Mouse (Mus musculus) left cerebral cortex, postnatal 10 days (tissue): ENCODE measurements around the gene Mzt1. TPM values are rescaled to one million over a fixed set of nuclear protein-coding genes. Genes with fewer than 3 reads are reported as not detected.
"Not testable (repeated sequence)": the region's sequence is repeated elsewhere in the genome, so short reads cannot be mapped to it uniquely, and the experiment has no call there.

ENCODE experiments used
- DNase-seq, 2 experiments: peaks; one replicate each; pipeline ENCODE4 v3.0.0; 2021 to 2022; ENCODE audit warnings: low spot score in 2 of 2, mixed read lengths in 1 of 2; ENCODE audit errors: extremely low spot score in 1 of 2
- intact Hi-C: fragments of 180-260 bp; cut with DNase I; formaldehyde crosslinking; loops from one replicate; pipeline ENCODE4 v1.15.1; 2025
- total RNA-seq, 2 experiments: library from RNA; stranded (reverse); gene quantifications; 2 replicates each; pipeline ENCODE4 v1.2.3; 2021

Mzt1 gene
- 10 to 100 TPM; 43.0 to 43.1 TPM for total RNA-seq

DNA sequence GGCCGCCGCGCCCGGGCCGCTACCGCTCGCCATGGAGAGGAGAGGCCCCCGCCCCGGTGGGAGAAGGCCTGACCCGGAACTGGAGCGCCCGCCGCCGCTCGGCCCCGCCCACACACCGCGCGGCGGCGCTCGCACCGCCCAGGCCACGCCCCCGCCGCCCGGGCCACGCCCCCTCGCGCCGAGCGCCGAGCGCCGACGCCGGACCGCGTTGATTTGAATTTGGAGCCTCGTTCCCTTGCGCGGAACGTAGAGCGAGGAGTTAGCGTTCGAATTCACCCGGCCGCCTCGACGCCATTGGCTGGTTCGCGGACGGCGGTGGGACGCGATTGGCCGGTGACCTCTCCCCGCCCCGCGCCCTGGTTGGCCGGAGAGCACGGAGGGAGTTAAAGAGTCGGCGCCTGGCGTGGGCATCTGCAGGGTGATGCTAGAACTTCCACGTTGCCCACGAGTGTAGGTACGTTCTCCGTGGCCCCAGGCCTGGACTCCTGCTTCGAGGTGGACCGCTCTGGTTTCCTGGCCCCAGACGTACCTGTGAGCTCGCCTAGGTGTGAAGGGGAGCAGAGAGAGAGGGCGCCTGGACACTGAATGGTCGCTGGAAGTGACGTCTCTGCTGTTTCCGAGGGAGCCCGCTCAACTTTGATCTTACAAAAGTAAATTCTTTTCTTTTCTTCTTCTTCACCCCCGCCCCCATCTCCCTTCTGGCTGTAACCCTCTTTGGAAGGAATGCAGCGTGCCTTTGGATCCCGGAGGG, at the start of gene Mzt1, which contains the start of gene Bora:
Gene Mzt1, minus strand, starts transcription at position 104 of the 751 bp plus-strand sequence.
Gene Bora, plus strand, starts transcription at position 192 of the 751 bp plus-strand sequence.
- peak; percentile 87 to 95 for DNase-seq
- intact Hi-C loops: no loop called here

DNA sequence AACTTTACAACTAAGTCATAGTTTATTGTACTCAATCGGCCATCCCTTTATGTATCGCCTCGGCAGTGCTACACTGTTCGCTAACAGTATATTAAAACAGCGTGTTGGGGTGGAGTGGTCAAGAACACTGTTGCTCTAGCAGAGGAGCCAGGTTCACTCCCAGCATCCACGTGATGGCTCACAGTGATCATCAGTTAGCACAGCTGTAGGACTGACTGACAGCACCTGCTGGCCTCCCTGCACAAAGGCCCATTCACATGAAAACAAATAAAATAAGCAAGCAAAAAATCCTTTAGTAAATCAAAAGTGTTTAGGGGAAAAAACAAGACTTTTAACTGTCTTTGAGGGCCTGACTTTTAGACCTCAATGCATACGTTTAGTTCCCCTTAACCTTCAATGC, 43.0 kb upstream of the Mzt1 start:
- DNase-seq: no peak
- intact Hi-C loops: no loop called here

DNA sequence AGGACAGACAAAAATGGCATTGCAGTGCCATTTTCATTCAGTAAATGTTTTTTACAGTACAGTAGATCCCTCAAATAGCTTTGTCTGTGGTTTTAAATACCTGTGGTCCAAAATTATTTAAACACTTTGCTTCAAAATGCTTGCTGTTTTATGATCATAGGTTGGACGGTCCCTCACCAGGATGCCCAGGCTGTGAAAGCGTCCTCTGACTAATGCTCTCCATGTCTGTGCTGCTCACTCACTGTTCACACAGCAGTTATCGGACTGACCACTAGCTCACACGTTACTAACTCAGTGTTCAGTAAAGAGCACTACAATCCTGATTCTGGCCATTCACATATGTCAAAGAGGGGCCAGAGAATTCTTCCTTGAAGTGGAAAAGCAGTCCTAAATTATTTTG, 25.2 kb upstream of the Mzt1 start:
- intact Hi-C loops: no loop called here

DNA sequence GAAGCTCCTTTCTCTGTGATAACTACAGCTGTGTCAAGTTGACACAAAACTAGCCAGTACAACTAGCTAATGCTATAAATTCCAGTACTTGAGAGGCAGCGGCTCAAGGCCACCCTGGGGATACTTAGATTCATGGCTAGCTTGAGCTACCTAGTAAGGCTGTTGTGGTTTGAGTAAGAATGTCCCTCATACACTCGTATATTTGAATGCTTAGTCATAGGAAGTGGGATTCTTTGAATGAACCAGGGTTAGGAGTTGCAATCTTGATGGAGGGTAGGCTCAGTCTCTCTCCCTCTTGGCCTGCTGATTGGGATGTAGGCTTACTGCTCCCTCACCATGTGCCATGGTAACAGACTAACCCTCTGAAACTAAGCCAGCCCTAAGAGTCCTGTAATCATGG, 17.2 kb upstream of the Mzt1 start:
- intact Hi-C loops: no loop called here

More for the DNA sequence above, 25.2 kb upstream of the Mzt1 start:
- DNase-seq: no peak

DNA sequence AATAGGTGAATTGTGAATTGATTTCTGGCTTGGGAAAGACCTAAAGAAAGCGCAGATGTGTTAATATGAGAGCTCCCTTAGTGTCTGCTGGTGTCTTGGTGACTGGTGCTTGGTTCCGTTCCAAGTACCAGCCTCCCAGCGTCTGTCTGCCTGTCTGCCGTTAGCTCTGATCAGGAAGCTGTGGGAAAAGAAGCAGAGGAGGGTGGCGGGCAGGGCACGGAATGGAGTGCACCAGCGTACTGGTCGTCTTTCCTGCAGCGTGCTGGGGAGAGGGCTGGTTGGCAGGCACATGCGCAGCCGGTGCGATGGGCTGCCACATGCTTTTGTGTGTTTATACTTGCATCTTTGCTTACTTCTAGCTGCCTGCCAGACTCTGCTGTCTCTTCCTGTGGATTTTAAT, 14.7 kb upstream of the Mzt1 start:
- intact Hi-C loops: no loop called here
- DNase-seq: no peak

More for the DNA sequence above, 17.2 kb upstream of the Mzt1 start:
- no peak for DNase-seq

DNA sequence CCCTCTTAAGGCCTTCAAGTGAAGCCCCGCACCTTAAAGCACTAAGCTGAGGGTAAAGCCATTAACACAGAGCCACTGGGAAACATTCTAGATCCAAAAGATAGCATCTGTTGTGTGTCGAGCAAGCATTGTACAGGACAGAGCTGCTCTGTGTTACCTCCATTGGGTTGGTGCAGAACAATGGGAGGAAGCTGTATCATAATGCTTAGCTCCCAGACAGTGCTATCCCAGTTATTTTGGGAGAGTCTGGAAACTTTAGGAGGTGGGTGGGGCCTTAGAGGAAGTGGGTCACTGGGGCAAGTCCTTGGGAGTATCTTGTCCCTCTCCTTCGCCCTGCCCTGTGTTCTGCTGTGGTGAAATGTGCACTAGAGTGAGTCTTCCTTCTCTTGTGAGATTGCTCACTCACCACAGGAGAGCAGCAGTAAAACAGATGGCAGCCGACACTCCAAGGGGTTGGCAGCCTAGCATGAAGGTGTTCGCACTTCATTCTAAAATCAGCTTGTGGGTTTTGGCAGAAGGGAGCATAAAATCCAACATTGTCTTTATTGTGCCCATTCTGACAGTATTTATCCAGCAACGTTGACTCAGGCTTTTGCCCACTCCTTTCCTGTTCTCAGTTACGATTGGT, 13.1 kb upstream of the Mzt1 start:
- no peak for DNase-seq
- intact Hi-C loops: no loop called here

DNA sequence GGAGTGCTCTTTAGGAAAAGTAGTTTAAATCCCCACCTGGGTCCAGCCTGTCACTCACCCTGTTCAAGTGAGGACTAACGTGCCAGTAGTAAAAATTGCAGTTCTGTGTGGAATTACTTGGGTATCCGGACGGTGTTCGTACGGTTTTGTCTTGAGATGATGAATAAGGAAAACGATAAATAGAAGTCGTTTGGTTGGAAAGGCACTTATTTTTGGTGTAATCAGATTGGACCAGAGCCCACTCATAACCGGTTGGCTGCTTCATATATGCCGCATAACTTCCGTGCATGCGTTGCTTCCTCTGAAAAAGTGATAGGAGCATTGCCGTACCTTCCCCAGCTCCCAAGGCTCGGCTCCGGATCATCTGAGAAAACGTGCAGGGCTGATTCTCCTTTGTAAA, 848 bp upstream of the Mzt1 start:
- no peak for DNase-seq
- intact Hi-C loops: no loop called here

DNA sequence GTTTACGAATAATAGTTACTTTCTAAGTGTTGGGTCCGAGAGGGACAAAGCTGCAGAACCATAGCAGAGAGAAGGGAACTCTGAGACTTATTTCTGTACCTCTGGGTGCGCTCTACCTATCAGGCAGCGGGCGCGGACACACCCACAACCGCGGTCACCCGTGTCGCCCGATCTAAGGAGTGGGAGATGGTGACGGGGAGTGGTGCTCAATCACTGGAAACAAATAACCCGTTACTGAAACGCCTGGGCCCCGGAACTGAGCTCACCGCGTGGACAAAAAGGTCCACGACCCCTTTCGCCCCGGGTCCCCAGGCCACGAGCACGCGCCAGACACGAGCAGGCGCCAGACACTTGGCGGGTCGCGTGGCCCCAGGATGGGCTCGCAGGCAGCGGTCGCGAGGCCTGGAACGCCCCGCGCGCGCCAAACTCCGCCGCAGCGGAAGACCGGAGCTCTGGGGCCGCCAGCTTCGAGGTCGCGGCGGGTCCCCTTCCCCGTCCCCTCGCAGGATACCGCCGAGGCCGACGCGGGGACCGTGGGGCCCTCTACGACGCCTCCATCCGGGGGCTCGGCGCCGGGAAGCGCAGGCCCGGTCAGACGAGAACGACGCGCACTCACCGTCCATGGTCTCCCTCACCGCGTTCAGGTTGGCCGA, 430 bp downstream of the Mzt1 start:
- intact Hi-C loops: no loop called here
- no peak for DNase-seq

DNA sequence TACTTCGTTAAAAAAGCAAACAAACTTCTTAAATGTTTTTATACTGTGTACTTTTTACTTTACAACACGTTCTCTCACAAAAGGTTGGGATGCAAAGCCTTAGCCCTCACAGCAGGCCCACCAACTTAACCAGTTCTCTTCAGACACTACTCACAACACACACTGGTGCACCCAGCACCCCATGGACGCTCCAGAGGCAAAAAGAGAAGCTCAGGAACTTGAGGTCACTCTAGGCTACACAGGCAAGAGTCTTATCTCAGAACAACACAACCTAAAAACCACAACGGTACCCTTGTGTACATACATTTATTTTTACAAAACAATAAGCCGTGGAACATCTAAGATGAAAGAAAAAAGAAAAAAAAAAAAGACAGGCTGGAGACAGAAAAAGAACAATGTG, 1.2 kb downstream of the Mzt1 start:
- intact Hi-C loops: no loop called here
- DNase-seq: no peak

DNA sequence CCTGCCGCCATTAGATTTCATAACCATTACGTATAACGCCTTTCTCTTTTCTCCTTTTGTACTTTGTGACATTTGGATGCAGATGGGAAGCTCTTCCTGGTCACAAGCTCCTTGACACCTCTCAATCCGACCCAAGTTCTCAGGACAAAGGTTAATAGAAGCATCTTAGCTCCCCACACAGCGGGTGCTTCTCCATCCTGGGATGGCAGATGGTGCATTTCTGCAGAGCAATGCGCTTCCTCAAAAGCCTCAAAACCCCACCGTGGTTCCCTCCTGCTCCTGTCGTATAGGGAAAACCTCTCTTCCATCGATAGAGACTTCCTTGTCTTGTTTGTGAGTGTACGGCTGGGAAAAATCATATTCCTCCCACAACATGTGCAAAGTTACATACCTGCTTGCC, 1.8 kb downstream of the Mzt1 start:
- intact Hi-C loops: no loop called here

DNA sequence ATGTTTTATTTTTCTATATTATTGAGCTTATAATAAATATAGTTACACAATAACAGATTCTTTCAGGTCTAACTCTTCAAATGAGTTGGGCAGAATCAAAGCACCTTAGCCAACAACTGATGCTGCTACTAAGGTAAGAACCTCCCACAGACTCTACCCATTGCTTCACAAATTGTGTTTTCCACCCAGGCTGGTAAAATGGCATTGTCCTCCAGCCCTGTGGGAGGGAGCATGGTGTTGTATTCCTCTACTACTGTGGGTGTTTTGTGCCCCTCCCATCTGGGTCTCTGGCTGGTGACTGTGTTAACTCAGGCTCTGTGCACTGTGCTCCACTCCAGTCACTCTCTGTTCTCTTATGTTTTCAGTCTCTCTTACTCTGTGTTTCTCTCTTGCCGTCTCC, 2.4 kb downstream of the Mzt1 start:
- intact Hi-C loops: no loop called here
- no peak for DNase-seq

More for the DNA sequence above, 1.8 kb downstream of the Mzt1 start:
- no peak for DNase-seq

DNA sequence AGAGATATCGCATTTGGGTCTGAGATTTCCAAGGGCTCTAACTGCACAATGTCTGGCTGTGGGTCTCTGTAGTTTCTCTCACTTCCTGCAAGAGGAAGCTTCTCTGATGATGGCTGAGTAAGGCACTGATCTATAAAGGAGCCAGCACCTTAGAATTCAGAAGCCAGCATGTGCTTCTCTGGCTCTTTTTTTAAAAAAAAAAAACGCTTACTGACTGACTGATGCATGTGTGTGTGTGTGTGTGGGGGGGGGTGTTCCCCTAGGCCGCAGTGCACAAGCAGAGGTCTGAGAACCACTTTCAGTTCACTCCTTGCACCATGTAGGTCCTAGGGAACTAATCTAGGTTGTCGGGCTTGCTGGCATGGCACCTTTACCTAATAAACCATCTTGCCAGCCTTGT, 4.5 kb downstream of the Mzt1 start:
- intact Hi-C loops: no loop called here
- DNase-seq: no peak

DNA sequence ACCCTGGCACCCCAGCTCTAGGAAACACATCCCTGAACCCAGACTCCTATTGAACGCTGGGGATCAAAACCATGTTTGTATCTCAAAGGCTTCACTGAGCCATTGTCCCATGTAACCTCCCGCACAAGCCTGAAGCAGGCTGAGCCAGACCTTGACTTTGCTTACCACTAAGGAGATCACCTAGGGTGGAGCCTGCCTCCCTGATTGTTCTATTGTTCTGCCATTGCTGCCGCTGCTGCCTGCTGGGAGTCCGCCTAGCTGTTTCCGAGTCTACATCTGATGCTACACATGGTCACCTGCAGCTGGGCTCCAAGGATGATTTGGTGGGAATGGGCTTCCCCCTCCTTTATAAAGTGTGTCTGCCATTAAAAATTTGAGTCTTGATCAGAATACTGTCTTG, 6.6 kb downstream of the Mzt1 start:
- intact Hi-C loops, DNase-seq: not testable (repeated sequence)

DNA sequence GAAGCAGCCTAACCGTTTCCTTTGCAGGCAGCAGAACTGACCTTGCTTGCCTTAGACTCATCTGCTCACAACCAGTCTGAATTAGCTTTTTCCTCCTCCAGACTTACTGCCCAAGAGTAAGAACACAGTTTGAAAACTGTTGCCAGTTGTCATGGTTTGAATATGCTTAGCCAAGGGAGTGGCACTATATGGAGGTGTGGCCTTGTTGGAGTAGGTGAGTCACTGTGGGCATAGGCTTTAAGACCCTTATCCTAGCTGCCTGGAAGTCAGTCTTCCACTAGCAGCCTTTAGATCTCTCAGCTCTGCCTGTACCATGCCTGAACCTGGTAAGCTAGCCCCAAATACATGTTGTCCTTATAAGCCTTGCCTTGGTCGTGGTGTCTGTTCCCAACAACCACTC, 8.2 kb downstream of the Mzt1 start:
- intact Hi-C loops: no loop called here
- no peak for DNase-seq

DNA sequence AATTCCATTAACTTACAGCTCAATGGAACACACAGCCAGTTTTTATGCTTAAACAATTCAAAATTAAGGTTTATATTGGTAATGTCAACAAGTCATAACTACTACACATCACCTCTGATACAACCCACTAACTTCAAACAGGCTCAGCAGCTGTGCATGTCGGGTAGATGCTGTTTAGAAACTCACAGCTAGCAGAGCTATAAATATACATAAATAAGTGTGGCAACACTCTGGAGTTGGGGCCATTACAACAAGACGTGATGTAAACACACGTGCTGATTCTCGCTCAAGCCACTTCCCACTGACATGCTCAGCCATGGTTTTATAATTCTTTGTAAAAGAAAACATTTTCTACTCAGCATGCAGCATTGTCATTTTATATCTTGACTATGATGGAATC, 9.9 kb downstream of the Mzt1 start:
- intact Hi-C loops: no loop called here
- no peak for DNase-seq

DNA sequence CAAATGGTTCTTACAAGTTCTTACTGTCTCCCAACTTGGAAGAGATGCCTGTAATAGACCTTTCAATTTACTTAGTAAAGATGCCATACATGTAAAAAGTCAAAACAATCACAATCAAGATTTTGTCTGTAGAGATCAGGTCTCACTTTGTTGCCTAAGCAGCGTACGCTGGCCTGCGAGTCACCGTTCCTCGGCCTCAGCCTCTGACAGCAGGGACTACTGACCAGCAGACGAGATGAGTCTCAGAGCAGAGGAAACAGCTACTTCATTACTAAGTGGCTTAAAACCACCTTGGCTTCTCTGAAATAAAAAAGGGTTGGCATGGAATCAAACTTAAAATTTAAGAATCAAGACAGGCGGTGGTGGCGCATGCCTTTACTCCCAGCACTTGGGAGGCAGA, 11.1 kb downstream of the Mzt1 start:
- DNase-seq, intact Hi-C loops: not testable (repeated sequence)

DNA sequence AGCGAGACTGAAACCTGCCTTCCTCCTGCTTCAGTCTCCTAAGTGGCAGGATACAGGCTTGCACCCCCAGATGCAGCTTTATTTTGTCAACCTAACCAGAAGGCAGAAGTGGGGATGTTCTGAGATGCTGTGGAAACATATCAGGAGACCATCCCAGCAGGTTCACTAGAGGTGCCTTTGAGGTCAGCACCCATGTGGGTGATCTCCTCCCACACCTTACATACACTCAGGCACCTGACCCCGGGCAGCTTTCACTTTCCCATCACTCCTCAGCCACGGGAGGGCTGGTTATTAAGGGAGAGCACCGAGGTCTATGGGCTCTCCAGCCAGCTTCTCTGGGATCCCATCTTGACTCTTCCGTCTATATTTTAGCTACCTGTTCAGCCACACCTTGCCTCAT, 13.3 kb downstream of the Mzt1 start:
- intact Hi-C loops: no loop called here

DNA sequence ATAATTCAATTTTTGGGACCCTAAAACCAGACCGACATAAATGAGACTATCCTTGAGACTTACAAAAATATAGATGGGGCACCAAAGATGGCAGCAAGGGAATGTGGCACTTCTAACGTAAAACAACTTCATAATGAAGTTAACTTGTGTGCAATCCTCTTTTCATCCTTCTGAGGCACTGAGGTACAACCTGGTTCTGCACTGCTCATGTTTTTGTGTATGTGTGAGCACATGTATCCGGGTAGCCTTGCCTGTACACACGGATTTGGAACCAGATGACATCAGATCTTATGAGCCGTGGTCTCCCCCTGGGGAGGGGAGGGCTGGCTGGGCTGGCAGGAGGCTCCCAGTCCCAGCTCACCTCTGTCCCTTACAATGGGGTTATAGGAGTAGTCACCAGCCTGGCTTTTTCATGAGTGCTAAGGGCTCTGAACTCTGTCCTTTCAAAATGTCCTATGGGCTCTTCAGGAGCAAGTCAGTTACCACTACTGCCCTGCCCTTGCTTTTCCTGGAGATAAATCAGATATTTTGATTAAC, 14.5 kb downstream of the Mzt1 start:
- intact Hi-C loops: no loop called here
- DNase-seq: no peak

More for the DNA sequence above, 13.3 kb downstream of the Mzt1 start:
- DNase-seq: no peak

DNA sequence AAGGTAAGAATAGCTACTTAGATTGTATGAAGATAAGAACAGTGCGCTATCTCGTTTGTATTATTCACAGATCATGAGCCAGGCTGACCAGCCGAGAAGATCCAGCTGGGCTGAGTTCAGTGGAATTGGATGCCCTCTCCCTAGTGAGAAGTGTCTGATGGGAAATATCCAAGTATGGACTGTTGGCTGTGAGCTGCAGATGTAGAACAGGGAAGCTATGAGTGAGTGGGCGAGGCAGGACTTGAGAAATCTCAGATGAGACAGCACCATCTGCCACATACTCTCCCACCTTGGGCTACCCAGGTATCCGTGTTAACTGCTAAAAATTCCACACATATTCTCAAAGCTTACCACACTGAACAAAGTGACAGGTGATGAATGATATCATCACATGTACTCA, 15.9 kb downstream of the Mzt1 start:
- DNase-seq: no peak
- intact Hi-C loops: no loop called here
